Mouse (Mus musculus): ENCODE data around the gene Gm20897.
"Not testable (repeated sequence)": the region's sequence is repeated elsewhere in the genome, so short reads cannot be mapped to it uniquely, and the experiment has no call there.

DNA sequence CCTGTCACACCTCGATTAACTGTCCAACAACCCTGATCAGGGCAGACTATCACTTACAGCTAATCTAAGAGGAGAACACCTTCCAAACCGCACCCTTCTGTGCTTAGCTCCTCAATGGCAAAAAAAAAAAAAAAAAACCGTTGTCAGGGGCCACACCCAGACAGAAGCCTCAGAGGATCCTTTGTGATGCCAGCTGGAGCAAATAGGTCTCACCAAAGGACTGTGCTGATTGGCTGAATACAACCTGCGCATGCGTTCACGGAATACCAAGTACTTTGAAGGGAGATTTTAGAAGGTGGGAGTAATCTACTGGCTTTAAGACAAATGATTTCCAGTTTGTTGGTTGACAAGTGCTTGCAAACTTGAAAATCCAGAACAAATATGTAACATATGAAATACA, at the start of gene Gm20897:
- TF ChIP-seq CTCF (IDR thresholded peaks at IDR 0.05; ENCODE audit: low read depth); EP300 (optimal IDR thresholded peaks at IDR 0.05): not testable (repeated sequence)
